Mouse (Mus musculus) embryonic facial prominence, embryonic 12.5 days (tissue): ENCODE results near the gene Ift172. TPM values are rescaled to one million over a fixed set of nuclear protein-coding genes. Genes with fewer than 3 reads are reported as not detected.
"Not testable (repeated sequence)": the region's sequence is repeated elsewhere in the genome, so short reads cannot be mapped to it uniquely, and the experiment has no call there.

Source experiments
- ATAC-seq: fragments of 200-750 bp; cut with Nextera tagmentation; 2 replicates; pipeline ENCODE4 v1.8.0; 2017; ENCODE audit not compliant: insufficient number of reproducible peaks, insufficient read depth, low FRiP score, low TSS enrichment
- H3K27ac ChIP-seq: fragments of 300-500 bp; sonication (generic); 2 replicates; pipeline ENCODE4 v1.5.1; 2016; ENCODE audit warnings: mild to moderate bottlenecking
- H3K27me3 ChIP-seq: fragments of 300-500 bp; sonication (generic); 2 replicates; pipeline ENCODE4 v1.6.1; 2016; ENCODE audit warnings: mild to moderate bottlenecking, moderate library complexity
- H3K36me3 ChIP-seq: fragments of 300-500 bp; sonication (generic); 2 replicates; pipeline ENCODE4 v1.6.1; 2016; ENCODE audit warnings: mild to moderate bottlenecking
- H3K4me1 ChIP-seq: fragments of 300-500 bp; sonication (generic); 2 replicates; pipeline ENCODE4 v1.6.1; 2016
- H3K4me2 ChIP-seq: fragments of 300-500 bp; sonication (generic); replicated peaks from 2 replicates; pipeline ENCODE4 v1.6.1; 2016; ENCODE audit warnings: mild to moderate bottlenecking, moderate library complexity
- H3K4me3 ChIP-seq: fragments of 300-500 bp; sonication (generic); 2 replicates; pipeline ENCODE4 v1.5.1; 2016; ENCODE audit warnings: mild to moderate bottlenecking
- H3K9ac ChIP-seq: fragments of 300-500 bp; sonication (generic); 2 replicates; pipeline ENCODE4 v1.6.1; 2016; ENCODE audit warnings: mild to moderate bottlenecking, moderate library complexity
- H3K9me3 ChIP-seq: fragments of 300-500 bp; sonication (generic); 2 replicates; pipeline ENCODE4 v1.6.1; 2016; ENCODE audit warnings: mild to moderate bottlenecking, moderate library complexity
- WGBS: fragments of 180-500 bp; shearing (Covaris S2); methylation state at CpG from one replicate; pipeline ENCODE4 v1.1.7; 2016; 5-methylcytosine and 5-hydroxymethylcytosine counted together
- polyA plus RNA-seq: library from polyadenylated mRNA; unstranded; fragments of >200 nt; fragmentation: Nextera tagmentation; extraction: Ambion mirVana; gene quantifications from 2 replicates; pipeline ENCODE4 v1.2.1, GENCODE M21; 2016

Ift172 gene
- polyA plus RNA-seq, 1 experiment from 2014 or later, result 58.0 TPM

GRCm38 (mm10) chr5:31222696-31223095 is 68.2 kb downstream of the Ift172 start:
- Histone ChIP-seq H3K4me3 (no peak overlapping the region), H3K36me3 (no peaks in the 10 kb centered on the region), H3K4me2 (no peak overlapping the region), H3K27ac (no peak overlapping the region), H3K9ac (no peak overlapping the region), H3K4me1 (peaks cover 6% of the 10 kb centered on the region), H3K9me3 (no peaks in the 10 kb centered on the region), H3K27me3 (no peaks in the 10 kb centered on the region)
- 90% methylated on average over 9 of the region's 9 CpGs for WGBS
- ATAC-seq, result no peak

- H3K9ac ChIP-seq, result peak overlapping the region; percentile 92
- WGBS, result 13% methylated on average over 11 of the region's 11 CpGs
- no peaks in the 10 kb centered on the region for H3K9me3 ChIP-seq
- H3K4me2 ChIP-seq, result peak overlapping the region; percentile 82
- H3K4me1 ChIP-seq, result peaks cover 6% of the 10 kb centered on the region
- H3K4me3 ChIP-seq, result peak overlapping the region; percentile 100
- no peak for ATAC-seq
- no peaks in the 10 kb centered on the region for H3K36me3 ChIP-seq
- H3K27ac ChIP-seq, result peak overlapping the region; percentile 94
- H3K27me3 ChIP-seq, result no peaks in the 10 kb centered on the region
Observed at GRCm38 (mm10) chr5:31221304-31221945, 69.5 kb downstream of the Ift172 start.

GRCm38 (mm10) chr5:31220448-31221303 is 70.2 kb downstream of the Ift172 start, which contains the start of gene Ppm1g:
TSS of gene Ppm1g (minus strand) at chr5:31220687.
- peak within 1 kb of the TSS; percentile 94 for H3K27ac ChIP-seq
- H3K4me1 ChIP-seq, result peaks cover 6% of the 10 kb centered on the region
- H3K9me3 ChIP-seq, result no peaks in the 10 kb centered on the region
- peak; percentile 92 for ATAC-seq
- peak within 1 kb of the TSS; percentile 100 for H3K4me3 ChIP-seq
- H3K36me3 ChIP-seq, result no peaks in the 10 kb centered on the region
- H3K27me3 ChIP-seq, result no peaks in the 10 kb centered on the region
- under 1% methylated on average over 70 of the region's 70 CpGs for WGBS
- H3K9ac ChIP-seq, result peak within 1 kb of the TSS; percentile 92
- peak within 1 kb of the TSS; percentile 82 for H3K4me2 ChIP-seq

GRCm38 (mm10) chr5:31219911-31220447 is 70.9 kb downstream of the Ift172 start:
- H3K4me1 ChIP-seq, result peaks cover 6% of the 10 kb centered on the region
- peak overlapping the region; percentile 82 for H3K4me2 ChIP-seq
- no peaks in the 10 kb centered on the region for H3K9me3 ChIP-seq
- H3K36me3 ChIP-seq, result no peaks in the 10 kb centered on the region
- peak overlapping the region; percentile 92 for H3K9ac ChIP-seq
- H3K4me3 ChIP-seq, result peak overlapping the region; percentile 100
- no peaks in the 10 kb centered on the region for H3K27me3 ChIP-seq
- peak; percentile 74 for ATAC-seq
- H3K27ac ChIP-seq, result peak overlapping the region; percentile 94
- WGBS, result under 1% methylated on average over 40 of the region's 40 CpGs

GRCm38 (mm10) chr5:31219474-31219873 is 71.4 kb downstream of the Ift172 start:
- H3K4me1 ChIP-seq, result peaks cover 6% of the 10 kb centered on the region
- H3K36me3 ChIP-seq, result no peaks in the 10 kb centered on the region
- no peaks in the 10 kb centered on the region for H3K27me3 ChIP-seq
- H3K9me3 ChIP-seq, result no peaks in the 10 kb centered on the region
- peak overlapping the region; percentile 100 for H3K4me3 ChIP-seq
- WGBS, result 2% methylated on average over 11 of the region's 11 CpGs
- H3K4me2 ChIP-seq, result peak overlapping the region; percentile 82
- H3K27ac ChIP-seq, result peak overlapping the region; percentile 94
- ATAC-seq, result no peak
- H3K9ac ChIP-seq, result peak overlapping the region; percentile 92

- Histone ChIP-seq H3K4me3 (peak overlapping the region; percentile 100), H3K4me1 (peaks cover 6% of the 10 kb centered on the region), H3K27me3 (no peaks in the 10 kb centered on the region), H3K36me3 (no peaks in the 10 kb centered on the region), H3K9me3 (no peaks in the 10 kb centered on the region), H3K4me2 (peak overlapping the region; percentile 82), H3K27ac (no peak overlapping the region), H3K9ac (no peak overlapping the region)
- WGBS, result 0% methylated on average over 2 of the region's 2 CpGs
- no peak for ATAC-seq
Observed at GRCm38 (mm10) chr5:31219070-31219469, 71.8 kb downstream of the Ift172 start.

- Histone ChIP-seq H3K36me3 (no peaks in the 10 kb centered on the region), H3K27ac (no peak overlapping the region), H3K9ac (no peak overlapping the region), H3K27me3 (no peaks in the 10 kb centered on the region), H3K9me3 (no peaks in the 10 kb centered on the region), H3K4me2 (no peak overlapping the region), H3K4me1 (peaks cover 6% of the 10 kb centered on the region), H3K4me3 (no peak overlapping the region)
- WGBS, result 74% methylated on average over 7 of the region's 7 CpGs
- ATAC-seq, result no peak
Observed at GRCm38 (mm10) chr5:31218294-31218693, 72.6 kb downstream of the Ift172 start.

- H3K27me3 ChIP-seq, H3K9ac ChIP-seq, H3K4me2 ChIP-seq, H3K9me3 ChIP-seq, H3K27ac ChIP-seq, H3K4me1 ChIP-seq, H3K36me3 ChIP-seq, ATAC-seq, H3K4me3 ChIP-seq: not testable (repeated sequence)
- 90% methylated on average over 6 of the region's 6 CpGs for WGBS
Observed at GRCm38 (mm10) chr5:31216554-31216953, 74.4 kb downstream of the Ift172 start.

- WGBS, result 92% methylated on average over 6 of the region's 6 CpGs
- peaks cover 63% of the 10 kb centered on the region for H3K36me3 ChIP-seq
- H3K4me3 ChIP-seq, result no peak overlapping the region
- H3K9ac ChIP-seq, result no peak overlapping the region
- no peaks in the 10 kb centered on the region for H3K27me3 ChIP-seq
- no peak for ATAC-seq
- no peak overlapping the region for H3K4me2 ChIP-seq
- peaks cover 15% of the 10 kb centered on the region; the same call in 1 of the 2 replicates for H3K4me1 ChIP-seq
- no peak overlapping the region for H3K27ac ChIP-seq
- H3K9me3 ChIP-seq, result peaks cover 4% of the 10 kb centered on the region; the same call in 1 of the 2 replicates
Observed at GRCm38 (mm10) chr5:31204421-31204820, 86.5 kb downstream of the Ift172 start.

GRCm38 (mm10) chr5:31203866-31204265 is 87.0 kb downstream of the Ift172 start:
- WGBS, result 94% methylated on average over 2 of the region's 2 CpGs
- H3K36me3 ChIP-seq, result peaks cover 69% of the 10 kb centered on the region

More at GRCm38 (mm10) chr5:31203866-31204265, 87.0 kb downstream of the Ift172 start:
- Histone ChIP-seq H3K9ac (no peak overlapping the region), H3K9me3 (peaks cover 4% of the 10 kb centered on the region; the same call in 1 of the 2 replicates), H3K4me1 (peaks cover 15% of the 10 kb centered on the region; the same call in 1 of the 2 replicates), H3K4me3 (no peak overlapping the region), H3K27me3 (no peaks in the 10 kb centered on the region), H3K4me2 (no peak overlapping the region), H3K27ac (no peak overlapping the region)
- ATAC-seq, result no peak
